Mouse (Mus musculus) intestine, embryonic 15.5 days (tissue): ENCODE measurements around the gene Gm8906. TPM values are rescaled to one million over a fixed set of nuclear protein-coding genes. Genes with fewer than 3 reads are reported as not detected.
"Not testable (repeated sequence)": the region's sequence is repeated elsewhere in the genome, so short reads cannot be mapped to it uniquely, and the experiment has no call there.

Experiments used
- ATAC-seq: fragments of 200-750 bp; cut with Nextera tagmentation; 2 replicates; pipeline ENCODE4 v1.8.0; 2017; ENCODE audit warnings: moderate TSS enrichment, moderate library complexity
- H3K27ac ChIP-seq: fragments of 300-500 bp; sonication (generic); 2 replicates; pipeline ENCODE4 v1.5.1; 2015; ENCODE audit warnings: mild to moderate bottlenecking, inconsistent platforms
- H3K27me3 ChIP-seq: fragments of 300-500 bp; sonication (generic); replicated peaks from 2 replicates; pipeline ENCODE4 v1.6.1; 2015; ENCODE audit warnings: inconsistent platforms
- H3K36me3 ChIP-seq: fragments of 300-500 bp; sonication (generic); 2 replicates; pipeline ENCODE4 v1.6.1; 2015; ENCODE audit warnings: inconsistent platforms
- H3K4me1 ChIP-seq: fragments of 300-500 bp; sonication (generic); replicated peaks from 2 replicates; pipeline ENCODE4 v1.6.1; 2015; ENCODE audit warnings: inconsistent platforms
- H3K4me2 ChIP-seq: fragments of 300-500 bp; sonication (generic); replicated peaks from 2 replicates; pipeline ENCODE4 v1.6.1; 2015; ENCODE audit warnings: mild to moderate bottlenecking, inconsistent platforms
- H3K4me3 ChIP-seq: fragments of 300-500 bp; sonication (generic); replicated peaks from 2 replicates; pipeline ENCODE4 v1.5.1; 2015; ENCODE audit warnings: inconsistent platforms
- H3K9ac ChIP-seq: fragments of 300-500 bp; sonication (generic); 2 replicates; pipeline ENCODE4 v1.6.1; 2015; ENCODE audit warnings: inconsistent platforms
- H3K9me3 ChIP-seq: fragments of 300-500 bp; sonication (generic); 2 replicates; pipeline ENCODE4 v1.6.1; 2016; ENCODE audit warnings: inconsistent platforms
- WGBS: fragments of 180-500 bp; shearing (Covaris S2); methylation state at CpG from one replicate; pipeline ENCODE4 v1.1.7; 2015; 5-methylcytosine and 5-hydroxymethylcytosine counted together
- polyA plus RNA-seq: library from polyadenylated mRNA; unstranded; fragments of >200 nt; fragmentation: Nextera tagmentation; extraction: Ambion mirVana; gene quantifications from 2 replicates; pipeline ENCODE4 v1.2.1, GENCODE M21; 2015

The Gm8906 gene
- not detected in 2 replicates for polyA plus RNA-seq

DNA sequence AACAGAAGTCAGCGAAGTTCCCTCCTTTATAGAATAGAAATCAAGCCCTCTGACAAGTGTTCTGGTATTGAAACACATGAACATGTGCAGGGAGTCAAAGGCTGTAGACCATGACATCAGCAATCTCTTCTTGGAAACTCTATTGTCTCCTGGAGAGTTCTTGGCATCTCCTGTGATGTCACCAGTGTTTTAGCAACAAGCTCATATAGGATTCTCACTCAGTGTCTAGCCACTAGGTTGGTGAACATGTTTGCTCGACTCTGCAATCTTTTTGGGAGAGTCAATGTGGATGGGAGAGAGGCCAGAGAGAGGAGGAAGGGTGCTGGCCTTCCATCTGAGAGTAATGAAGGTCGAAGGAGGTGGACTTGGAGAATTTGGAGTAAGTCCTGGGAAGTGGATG, at the start of gene Gm8906:
Gm8906 (plus strand) TSS at position 301 of the 400 bp plus-strand sequence.
- not testable (repeated sequence) for H3K9me3 ChIP-seq, H3K9ac ChIP-seq, H3K4me1 ChIP-seq, H3K36me3 ChIP-seq, H3K4me2 ChIP-seq, H3K27ac ChIP-seq, ATAC-seq, H3K4me3 ChIP-seq, H3K27me3 ChIP-seq
- 70% methylated on average over 2 of the region's 3 CpGs for WGBS

Other genes starting within 250 kb of the Gm8906 start
- gene Gm8890, start 246.7 kb upstream of the Gm8906 start, polyA plus RNA-seq: not detected in 2 replicates
- gene Speer1, start 161.2 kb upstream of the Gm8906 start, polyA plus RNA-seq: not detected in 2 replicates
- gene Gm8897, start 86.3 kb upstream of the Gm8906 start, polyA plus RNA-seq: not detected in 2 replicates
- gene Gm6460, start 92.2 kb downstream of the Gm8906 start, polyA plus RNA-seq: not detected in 2 replicates
- not detected in 2 replicates for gene Gm8922, start 179.3 kb downstream of the Gm8906 start, polyA plus RNA-seq